Mouse (Mus musculus) stomach, postnatal 0 days (tissue): ENCODE data around the gene Cabp4.

Experiments
- CTCF ChIP-seq: IDR thresholded peaks from 2 replicates; pipeline ENCODE4 v1.5.1; 2016; ENCODE audit warnings: antibody characterized with exemption, low read depth, mild to moderate bottlenecking, moderate library complexity
- EP300 ChIP-seq: optimal IDR thresholded peaks from 2 replicates; pipeline ENCODE3; 2016; ENCODE audit warnings: antibody characterized with exemption

GRCm38 (mm10) chr19:4170723-4171392 is 27.0 kb upstream of the Cabp4 start:
- no peak for TF ChIP-seq EP300
- TF ChIP-seq CTCF = no peak
